ENCODE assay signal across 9 mouse cellular contexts in genomic region chr12:17750500-17750899, GRCm38 (mm10). TPM values are rescaled to one million over a fixed set of nuclear protein-coding genes. Genes with fewer than 3 reads are reported as not detected.
A peak's percentile ranks its signal among the peaks of the same experiment; 100 is the strongest.
DNase-seq lines count a peak whose midpoint lies in the region; ATAC-seq and TF ChIP-seq lines count a peak whose summit lies in the region.
"Had no signal": no experiment of that assay in that cellular context is flagged by ENCODE, and none has a peak within 500 bp of the region (broad histone marks: within the 10 kb centered on the region; RNA-seq: fewer than 3 reads in every experiment).

No protein-coding gene starts in this region.

- no peak overlapping the region for H3K4me3 ChIP-seq in C2C12 (ENCODE audit: insufficient read depth, poor library complexity, severe bottlenecking)
- no peak overlapping the region for H3K4me3 ChIP-seq in embryonic fibroblast, embryonic 13.5 days (ENCODE audit: insufficient read depth, low read length)
- no peak overlapping the region for H3K4me3 ChIP-seq in kidney, embryonic 16.5 days (ENCODE audit: low read length)
- H3K4me3 ChIP-seq: embryonic facial prominence, embryonic 12.5 days had no signal

- peak overlapping the region; percentile 16; the same call in 1 of the 2 replicates for H3K27ac ChIP-seq in embryonic fibroblast, embryonic 13.5 days (ENCODE audit: insufficient read depth, low read length)
- H3K27ac ChIP-seq in kidney, embryonic 16.5 days (ENCODE audit: low read length) = peak overlapping the region; percentile 35; the same call in 1 of the 2 replicates
- H3K27ac ChIP-seq: embryonic facial prominence, embryonic 12.5 days had no signal

- peaks cover 24% of the 10 kb centered on the region; the same call in 1 of the 2 replicates for H3K4me1 ChIP-seq in embryonic fibroblast, embryonic 13.5 days (ENCODE audit: control insufficient read depth, insufficient read depth, low read length)
- H3K4me1 ChIP-seq in kidney, embryonic 16.5 days (ENCODE audit: insufficient read depth, low read length) = peaks cover 44% of the 10 kb centered on the region

- peak; percentile 30 for DNase-seq in gastrocnemius, adult 18-20 months (ENCODE audit: low spot score)
- no peak for DNase-seq in gastrocnemius, postnatal 4 days (ENCODE audit: low spot score in 2 of 2)
- DNase-seq in right cerebral cortex, postnatal 10 days (ENCODE audit: low spot score in 2 of 2) = no peak
- no peak for DNase-seq in frontal cortex, adult 2 months (ENCODE audit: extremely low spot score in 1 of 2, low spot score in 1 of 2)
- no peak for DNase-seq in right cerebral cortex, postnatal 36 days (ENCODE audit: low spot score in 2 of 2)

- no peak overlapping the region for H3ac ChIP-seq in C2C12 (ENCODE audit: control insufficient read depth, insufficient read length, low read depth)

- no peak overlapping the region for H3K9ac ChIP-seq in kidney, embryonic 16.5 days (replicated peaks; ENCODE audit: low read length)
- H3K9ac ChIP-seq: embryonic facial prominence, embryonic 12.5 days had no signal

- H3K79me3 ChIP-seq in C2C12 (ENCODE audit: low read depth) = peaks cover 48% of the 10 kb centered on the region

- no peaks in the 10 kb centered on the region for H3K36me3 ChIP-seq in C2C12 (ENCODE audit: control insufficient read depth, insufficient read depth)
- H3K36me3 ChIP-seq in kidney, embryonic 16.5 days (ENCODE audit: insufficient read depth, low read length) = no peaks in the 10 kb centered on the region
- H3K36me3 ChIP-seq: embryonic facial prominence, embryonic 12.5 days had no signal

- 60% methylated on average over 4 of the region's 4 CpGs for WGBS in kidney, embryonic 16.5 days

- H3K79me2 ChIP-seq in C2C12 (ENCODE audit: control insufficient read depth, insufficient read depth) = peaks cover 72% of the 10 kb centered on the region

- TF ChIP-seq POLR2A in embryonic fibroblast, embryonic 13.5 days (IDR thresholded peaks at IDR 0.05; ENCODE audit: low read depth, low read length) = no peak

- ATAC-seq in kidney, embryonic 16.5 days (ENCODE audit: low FRiP score, low TSS enrichment) = no peak

- TF ChIP-seq CTCF in C2C12 (IDR thresholded peaks at IDR 0.05; ENCODE audit: control insufficient read depth, insufficient read depth, insufficient read length) = no peak
- no peak for TF ChIP-seq CTCF in embryonic fibroblast, embryonic 13.5 days (IDR thresholded peaks at IDR 0.05; ENCODE audit: borderline replicate concordance, insufficient read depth, low read length)

- H3K9me3 ChIP-seq in kidney, embryonic 16.5 days (ENCODE audit: low read length) = no peaks in the 10 kb centered on the region
- H3K9me3 ChIP-seq: embryonic facial prominence, embryonic 12.5 days had no signal

- no peak overlapping the region for H3K4me2 ChIP-seq in kidney, embryonic 16.5 days (replicated peaks; ENCODE audit: low read depth, low read length)
- H3K4me2 ChIP-seq: embryonic facial prominence, embryonic 12.5 days had no signal

- no peaks in the 10 kb centered on the region for H3K27me3 ChIP-seq in C2C12 (ENCODE audit: control insufficient read depth, insufficient read depth, insufficient read length)
- H3K27me3 ChIP-seq in kidney, embryonic 16.5 days (ENCODE audit: insufficient read depth, low read length) = no peaks in the 10 kb centered on the region
- H3K27me3 ChIP-seq: embryonic facial prominence, embryonic 12.5 days had no signal

TF ChIP-seq in C2C12, 6 proteins besides CTCF, POLR2A, EP300 and RAD21:
- TF ChIP-seq CEBPB (IDR thresholded peaks at IDR 0.05; ENCODE audit: low read depth) (no peak), FOSL1 (IDR thresholded peaks at IDR 0.05; ENCODE audit: insufficient read depth, low read length, poor library complexity, severe bottlenecking) (no peak), MAX (IDR thresholded peaks at IDR 0.05) (peak; percentile 68), USF1 (IDR thresholded peaks at IDR 0.05; ENCODE audit: low read depth) (no peak), MYOD1 (IDR thresholded peaks at IDR 0.05; ENCODE audit: control insufficient read depth, insufficient read length, low read depth) (peak; percentile 22), MYOG (IDR thresholded peaks at IDR 0.05; ENCODE audit: control insufficient read depth, extremely low read depth, insufficient read length) (no peak)

RNA-seq across cellular contexts. Expression of gene Hpcal1, which starts 59.8 kb away (rescaled TPM):
- total RNA-seq in gastrocnemius, adult 18-20 months (2021) = 1 to 10 TPM; 6.0 to 6.4 TPM
- total RNA-seq in gastrocnemius, postnatal 4 days (2021) = 10 to 100 TPM; 21.7 to 23.0 TPM
- polyA plus RNA-seq in C2C12 (2012; fragmentation: generic; extraction: Trizol) = 114 TPM
- 41.1 and 49.0 TPM in 2 replicates for polyA plus RNA-seq in embryonic fibroblast, embryonic 13.5 days (2011; ENCODE audit: insufficient read length, low read depth, missing spikeins)
- 59.3 and 62.0 TPM in 2 replicates for polyA plus RNA-seq in kidney, embryonic 16.5 days (2015; fragmentation: Nextera tagmentation; extraction: Ambion mirVana)
- 56.7 and 80.5 TPM in 2 replicates for polyA plus RNA-seq in frontal cortex, adult 2 months (2012; rRNA removed)
